Mouse (Mus musculus) E14TG2a.4 (cell line): ENCODE measurements at regions not wholly inside any gene's neighbourhood (a gene's known extent, or its start where the extent isn't known, plus 50 kb on each side); places are given as distances from the start of the nearest gene placed in this dataset.

Experiments used
- CTCF ChIP-seq: conservative IDR thresholded peaks from 2 replicates; pipeline ENCODE4 v1.5.1; 2014; ENCODE audit warnings: low read length
- NANOG ChIP-seq: IDR thresholded peaks from 2 replicates; pipeline ENCODE4 v1.6.1; 2014; ENCODE audit warnings: borderline replicate concordance, low read length, mixed read lengths
- POU5F1 ChIP-seq: IDR thresholded peaks from 2 replicates; pipeline ENCODE4 v1.6.1; 2014; ENCODE audit warnings: low read length, borderline replicate concordance

DNA sequence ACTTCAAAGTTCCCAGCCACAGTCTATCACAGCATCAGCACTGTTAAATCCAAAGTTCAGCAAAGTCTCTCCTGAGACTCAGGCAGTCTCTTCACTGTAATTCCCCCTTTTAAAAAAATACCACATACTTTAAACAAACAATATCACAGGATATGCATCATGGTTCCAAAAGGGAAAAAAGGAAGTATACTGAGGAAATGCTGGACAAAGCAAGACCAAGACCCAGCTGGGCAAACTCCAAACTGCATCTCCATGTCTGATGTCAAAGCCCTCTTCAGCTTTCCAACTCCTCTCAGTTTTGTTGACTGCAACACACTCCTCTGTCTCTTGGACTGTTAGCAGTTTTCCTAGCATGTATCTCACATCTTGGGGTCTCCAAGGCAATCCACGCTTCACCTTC is 165.5 kb downstream of the B3gnt2 start:
- TF ChIP-seq POU5F1 (no peak), CTCF (no peak), NANOG (no peak)
